Mouse (Mus musculus): ENCODE data around the gene Cit.

DNA sequence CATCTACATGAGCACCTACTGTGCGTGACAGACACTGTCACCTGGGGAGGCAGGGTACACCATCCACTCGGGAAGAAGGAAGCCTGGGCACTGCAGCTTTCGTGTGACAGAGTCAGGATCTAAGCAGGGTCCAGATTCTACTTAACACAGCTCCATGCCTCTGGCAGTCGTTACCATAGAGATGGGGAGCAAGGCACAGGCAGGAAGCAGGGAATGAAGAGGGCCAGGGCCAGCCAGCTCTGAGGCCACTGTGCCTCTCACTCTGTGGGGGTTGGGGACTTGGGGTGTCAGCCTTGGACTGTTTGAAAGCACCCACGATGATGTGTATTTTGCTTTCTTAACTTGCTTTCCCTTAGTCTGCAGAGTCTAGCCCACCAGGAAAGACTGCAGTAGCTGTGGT lies 133.2 kb downstream of the Cit start:
- TF ChIP-seq POLR2A (IDR thresholded peaks at IDR 0.05; ENCODE audit: control insufficient read depth, extremely low read depth, insufficient read depth, low read length, poor library complexity) (no peak), CTCF (IDR thresholded peaks at IDR 0.05; ENCODE audit: borderline replicate concordance, control insufficient read depth, extremely low read depth, insufficient read depth, low read length, poor library complexity) (no peak)
